Mouse (Mus musculus): ENCODE measurements at regions not wholly inside any gene's neighbourhood (a gene's known extent, or its start where the extent isn't known, plus 50 kb on each side); places are given as distances from the start of the nearest gene placed in this dataset.

DNA sequence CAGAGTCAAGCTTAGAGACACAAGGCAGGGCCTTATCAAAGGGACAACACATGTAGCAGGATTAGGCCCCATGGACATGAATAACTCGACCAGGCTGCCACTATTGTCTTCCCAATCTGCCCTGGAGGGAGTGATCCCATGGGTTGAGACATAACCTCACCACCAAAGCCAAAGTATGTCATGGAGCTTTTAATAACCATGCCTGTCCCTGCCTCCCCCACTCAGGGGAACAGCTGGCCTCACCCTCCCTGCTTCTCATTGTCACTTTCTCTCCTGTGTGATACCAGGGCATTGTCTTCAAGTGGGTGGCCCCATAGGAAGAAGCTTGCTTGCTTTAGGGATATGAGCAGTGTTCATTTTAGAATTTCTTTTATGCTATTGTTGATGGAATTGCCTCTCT lies 73.5 kb upstream of the Ntf3 start:
- TF ChIP-seq MAX (IDR thresholded peaks at IDR 0.05; ENCODE audit: low read depth) (no peak), USF1 (IDR thresholded peaks at IDR 0.05; ENCODE audit: low read depth) (no peak), POLR2A (IDR thresholded peaks at IDR 0.05; ENCODE audit: insufficient read length, low read depth) (no peak), POLR2AphosphoS2 (IDR thresholded peaks at IDR 0.05; ENCODE audit: insufficient read length, low read depth) (no peak), TCF12 (IDR thresholded peaks at IDR 0.05; ENCODE audit: insufficient read depth, poor library complexity, severe bottlenecking) (no peak), SRF (IDR thresholded peaks at IDR 0.05; ENCODE audit: control insufficient read depth, insufficient read length, low read depth) (no peak), MYOD1 (IDR thresholded peaks at IDR 0.05; ENCODE audit: control insufficient read depth in 1 of 3, insufficient read length in 2 of 3, low read depth in 2 of 3) (peak in 1 of 3 experiments; percentile 82), E2F4 (IDR thresholded peaks at IDR 0.05; ENCODE audit: insufficient read depth) (no peak), CEBPB (IDR thresholded peaks at IDR 0.05; ENCODE audit: insufficient read depth, poor library complexity, severe bottlenecking) (no peak), REST (IDR thresholded peaks at IDR 0.05; ENCODE audit: insufficient read depth, insufficient read length) (no peak), MYOG (IDR thresholded peaks at IDR 0.05; ENCODE audit: control insufficient read depth in 1 of 3, insufficient read depth in 1 of 3, insufficient read length in 2 of 3, low read depth in 2 of 3) (peak in 2 of 3 experiments; percentile 60 to 69), TCF3 (IDR thresholded peaks at IDR 0.05; ENCODE audit: insufficient read length, low read depth) (no peak)

Data from myocyte (in vitro differentiated cells).